Mouse (Mus musculus) lung, adult 2 months (tissue): ENCODE measurements around the gene Mtss1l.

Experiments
- CTCF ChIP-seq: fragments of 200-500 bp; IDR thresholded peaks from 2 replicates; pipeline ENCODE4 v1.5.1; 2011; ENCODE audit warnings: mild to moderate bottlenecking, low read length, control low read depth; ENCODE audit not compliant: insufficient read depth
- POLR2A ChIP-seq: fragments of 200-500 bp; IDR thresholded peaks from 2 replicates; pipeline ENCODE4 v1.6.1; 2011; ENCODE audit warnings: low read depth, mild to moderate bottlenecking, control low read depth, low read length, borderline replicate concordance; ENCODE audit errors: extremely low read depth

GRCm38 (mm10) chr8:110699501-110699900 is 21.8 kb upstream of the Mtss1l start:
- TF ChIP-seq CTCF (no peak), POLR2A (no peak)
